Mouse (Mus musculus) myocyte (in vitro differentiated cells): Measurements from ENCODE around the gene Cactin.

Experiments used
- CEBPB ChIP-seq: IDR thresholded peaks from 2 replicates; pipeline ENCODE4 v1.6.1; 2011; ENCODE audit warnings: mild to moderate bottlenecking, moderate library complexity; ENCODE audit not compliant: poor library complexity, insufficient read depth, severe bottlenecking
- TCF3 ChIP-seq: IDR thresholded peaks from one replicate; pipeline ENCODE4 v1.6.1; 2011; ENCODE audit warnings: low read depth, control low read depth; ENCODE audit not compliant: insufficient read length

DNA sequence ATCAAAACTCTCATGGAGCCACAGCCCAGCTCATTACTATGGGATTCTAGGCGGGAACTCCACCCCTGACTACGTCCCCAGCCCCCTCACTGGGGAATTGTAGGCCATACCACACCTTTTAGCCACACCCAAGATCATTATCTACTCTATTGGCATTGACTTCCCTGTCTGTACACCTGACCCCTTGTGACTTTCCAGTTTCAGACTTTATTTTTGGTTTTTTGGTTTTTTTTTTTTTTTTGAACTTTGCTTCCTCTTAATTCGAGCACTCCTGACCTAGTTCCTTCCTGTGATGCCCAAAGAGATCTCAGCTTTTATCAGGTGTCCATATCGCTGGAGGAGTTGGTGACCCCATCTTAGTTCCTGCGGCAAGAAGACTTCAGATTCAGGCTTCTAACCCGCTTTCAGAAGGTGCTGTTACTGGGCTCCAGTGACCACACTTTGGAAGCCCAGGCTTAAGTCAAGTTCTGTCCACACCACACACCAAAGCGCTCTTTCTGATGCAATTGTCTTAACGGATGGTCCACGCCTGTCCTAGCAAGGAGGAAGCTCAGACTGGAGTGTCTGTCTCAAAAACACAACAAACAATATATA is 29.3 kb upstream of the Cactin start, which contains the start of gene Tjp3:
- no peak for TF ChIP-seq CEBPB
- no peak for TF ChIP-seq TCF3
